Mouse (Mus musculus) ES-E14 (cell line): Measurements from ENCODE around the gene Uchl4. TPM values are rescaled to one million over a fixed set of nuclear protein-coding genes. Genes with fewer than 3 reads are reported as not detected.
A peak's percentile ranks its signal among the peaks of the same experiment; 100 is the strongest.

Experiments
- DNase-seq: peaks from one replicate; pipeline ENCODE4 v3.0.0-alpha.2; 2013; ENCODE audit warnings: low read depth, low spot score
- H3K27ac ChIP-seq: 2 replicates; pipeline ENCODE4 v1.5.1; 2012; ENCODE audit warnings: low read depth, mild to moderate bottlenecking, low read length, moderate library complexity, mixed read lengths; ENCODE audit not compliant: poor library complexity, insufficient read depth, severe bottlenecking
- H3K36me3 ChIP-seq: 2 replicates; pipeline ENCODE4 v1.6.1; 2012; ENCODE audit warnings: mild to moderate bottlenecking, low read length, moderate library complexity, mixed read lengths; ENCODE audit not compliant: control insufficient read depth, poor library complexity, insufficient read depth, severe bottlenecking
- H3K4me1 ChIP-seq, 2 experiments: fragments of 150-350 bp in 1 of 2; sonication (generic) in 1 of 2; 2 replicates each; pipeline ENCODE4 v1.6.1; 2012; ENCODE audit warnings: low read length in 2 of 2, mild to moderate bottlenecking in 1 of 2, mixed read lengths in 1 of 2; ENCODE audit not compliant: control insufficient read depth in 2 of 2, insufficient read depth in 2 of 2, poor library complexity in 1 of 2
- H3K4me3 ChIP-seq, 2 experiments: fragments of 150-350 bp in 1 of 2; sonication (generic) in 1 of 2; 2 replicates each; pipeline ENCODE4 v1.5.1; 2012; ENCODE audit warnings: low read length in 2 of 2, low read depth in 1 of 2, mild to moderate bottlenecking in 1 of 2, mixed read lengths in 1 of 2; ENCODE audit not compliant: insufficient read depth in 1 of 2, poor library complexity in 1 of 2, severe bottlenecking in 1 of 2
- H3K9ac ChIP-seq: 2 replicates; pipeline ENCODE4 v1.6.1; 2012; ENCODE audit warnings: low read depth, mild to moderate bottlenecking, low read length, mixed read lengths; ENCODE audit not compliant: poor library complexity, insufficient read depth, severe bottlenecking
- H3K9me3 ChIP-seq: fragments of 150-350 bp; sonication (generic); 2 replicates; pipeline ENCODE4 v1.6.1; 2012; ENCODE audit warnings: low read depth, mild to moderate bottlenecking, low read length; ENCODE audit not compliant: control insufficient read depth, insufficient read depth
- CHD2 ChIP-seq: IDR thresholded peaks from 2 replicates; pipeline ENCODE4 v1.6.1; 2014; ENCODE audit warnings: mild to moderate bottlenecking, low read depth, low read length, inconsistent platforms
- HCFC1 ChIP-seq: IDR thresholded peaks from 2 replicates; pipeline ENCODE4 v1.6.1; 2012; ENCODE audit warnings: low read length, inconsistent platforms, borderline replicate concordance; ENCODE audit not compliant: insufficient read depth
- MAFK ChIP-seq: IDR thresholded peaks from 2 replicates; pipeline ENCODE4 v1.6.1; 2014; ENCODE audit warnings: mild to moderate bottlenecking, low read depth, low read length, inconsistent platforms; ENCODE audit not compliant: insufficient read depth
- ZC3H11A ChIP-seq: IDR thresholded peaks from 2 replicates; pipeline ENCODE4 v1.6.1; 2012; ENCODE audit warnings: low read depth, mild to moderate bottlenecking, inconsistent platforms, low read length, borderline replicate concordance
- ZNF384 ChIP-seq: IDR thresholded peaks from 2 replicates; pipeline ENCODE4 v1.6.1; 2012; ENCODE audit warnings: low read depth, low read length, inconsistent platforms
- in situ Hi-C, 2 experiments: fragments of 600-800 bp; cut with MboI; formaldehyde crosslinking; loops; one replicate each; pipeline ENCODE4 v1.15.1; 2025; ENCODE audit warnings: low sequenced_read_pairs in 2 of 2, inconsistent platforms in 1 of 2; ENCODE audit not compliant: unreplicated experiment in 2 of 2
- total RNA-seq: library from RNA; depleted of rRNA; stranded (reverse); fragments of 300-350 nt; gene quantifications from 2 replicates; pipeline ENCODE4 v1.2.3, GENCODE M21; 2012

Gene Uchl4
- total RNA-seq, 1 experiment = 0.54 TPM

- no peak for TF ChIP-seq MAFK
- TF ChIP-seq ZNF384 = no peak
- TF ChIP-seq ZC3H11A = no peak
- no peak for TF ChIP-seq CHD2
- no peak for TF ChIP-seq HCFC1
- no peak for DNase-seq
- Histone ChIP-seq H3K4me1 (peaks cover 2 to 13% of the 10 kb centered on the region in 2 experiments; a peak in 1 of 4 replicates), H3K36me3 (peaks cover 2% of the 10 kb centered on the region), H3K9ac (no peak overlapping the region), H3K9me3 (no peaks in the 10 kb centered on the region), H3K27ac (no peak overlapping the region), H3K4me3 (no peak overlapping the region)
- in situ Hi-C loops = no loop called here
Observed at GRCm38 (mm10) chr9:64240116-64240515, 5.1 kb downstream of the Uchl4 start.

GRCm38 (mm10) chr9:64240681-64241080 lies 5.7 kb downstream of the Uchl4 start:
- H3K4me3 ChIP-seq = no peak overlapping the region
- no peak overlapping the region for H3K27ac ChIP-seq
- peaks cover 2% of the 10 kb centered on the region for H3K36me3 ChIP-seq
- DNase-seq = no peak
- peaks cover 2 to 13% of the 10 kb centered on the region in 2 experiments; a peak in 1 of 4 replicates for H3K4me1 ChIP-seq
- TF ChIP-seq CHD2 = no peak
- TF ChIP-seq MAFK = no peak
- no peak for TF ChIP-seq ZNF384
- no peak for TF ChIP-seq ZC3H11A
- TF ChIP-seq HCFC1 = no peak
- in situ Hi-C loops = no loop called here
- H3K9me3 ChIP-seq = no peaks in the 10 kb centered on the region
- no peak overlapping the region for H3K9ac ChIP-seq

GRCm38 (mm10) chr9:64242381-64242831 lies 7.4 kb downstream of the Uchl4 start:
- H3K36me3 ChIP-seq = peaks cover 2% of the 10 kb centered on the region
- in situ Hi-C loops = no loop called here
- peaks cover 2 to 13% of the 10 kb centered on the region in 2 experiments; a peak in 1 of 4 replicates for H3K4me1 ChIP-seq
- no peak for DNase-seq
- TF ChIP-seq ZNF384 (peak; percentile 54; the same call in 1 of the 2 replicates), ZC3H11A (no peak)
- H3K27ac ChIP-seq = no peak overlapping the region
- no peaks in the 10 kb centered on the region for H3K9me3 ChIP-seq
- H3K4me3 ChIP-seq = no peak overlapping the region
- H3K9ac ChIP-seq = no peak overlapping the region

GRCm38 (mm10) chr9:64249371-64249770 lies 14.4 kb downstream of the Uchl4 start:
- no peak overlapping the region for H3K27ac ChIP-seq
- H3K9ac ChIP-seq = no peak overlapping the region
- peaks cover 3% of the 10 kb centered on the region; the same call in 1 of the 2 replicates for H3K36me3 ChIP-seq
- H3K9me3 ChIP-seq = no peaks in the 10 kb centered on the region
- in situ Hi-C loops = no loop called here
- peaks cover 0 to 7% of the 10 kb centered on the region in 2 experiments; a peak in 2 of 4 replicates for H3K4me1 ChIP-seq
- no peak for TF ChIP-seq CHD2
- no peak for TF ChIP-seq ZC3H11A
- no peak for TF ChIP-seq ZNF384
- TF ChIP-seq HCFC1 = no peak
- TF ChIP-seq MAFK = no peak
- DNase-seq = no peak
- H3K4me3 ChIP-seq = no peak overlapping the region

- no peak for TF ChIP-seq HCFC1
- no peak for TF ChIP-seq MAFK
- no peak for TF ChIP-seq ZNF384
- no peak for TF ChIP-seq ZC3H11A
- no peak for TF ChIP-seq CHD2
Observed at GRCm38 (mm10) chr9:64250111-64250730, 15.2 kb downstream of the Uchl4 start.

More at GRCm38 (mm10) chr9:64250111-64250730, 15.2 kb downstream of the Uchl4 start:
- in situ Hi-C loops = no loop called here
- Histone ChIP-seq H3K9me3 (no peaks in the 10 kb centered on the region), H3K4me1 (peaks cover 0 to 7% of the 10 kb centered on the region in 2 experiments; a peak in 2 of 4 replicates), H3K4me3 (no peak overlapping the region), H3K9ac (no peak overlapping the region), H3K36me3 (peaks cover 3% of the 10 kb centered on the region; the same call in 1 of the 2 replicates), H3K27ac (no peak overlapping the region)
- DNase-seq = no peak
